Mouse (Mus musculus): ENCODE results near the gene Rpl19. TPM values are rescaled to one million over a fixed set of nuclear protein-coding genes. Genes with fewer than 3 reads are reported as not detected.

Gene Rpl19
- 1,065 and 1,104 TPM in 2 replicates for polyA plus RNA-seq (2012; rRNA removed)

GRCm38 (mm10) chr11:98026570-98027296 is at the start of gene Rpl19:
Gene Rpl19 (plus strand): TSS chr11:98026710.

GRCm38 (mm10) chr11:97985727-97986677 is 40.5 kb upstream of the Rpl19 start, which contains the start of gene Plxdc1:
Gene Plxdc1 (minus strand): TSS chr11:97986444.

GRCm38 (mm10) chr11:97995564-97996288 is 30.8 kb upstream of the Rpl19 start, which contains the start of gene Arl5c:
Gene Arl5c (minus strand): TSS chr11:97996181.

GRCm38 (mm10) chr11:98022555-98023371 is 3.7 kb upstream of the Rpl19 start, which contains the start of gene Cacnb1:
Gene Cacnb1 (minus strand): TSS chr11:98023034.

GRCm38 (mm10) chr11:98052989-98053834 is 26.7 kb downstream of the Rpl19 start, which contains the start of gene Stac2:
Gene Stac2 (minus strand): TSS chr11:98053462.

Other genes starting within 250 kb of the Rpl19 start
- 582 and 642 TPM in 2 replicates for gene Rpl23, start 244.3 kb upstream of the Rpl19 start, polyA plus RNA-seq (2012; rRNA removed)
- gene Lasp1, start 227.7 kb upstream of the Rpl19 start, polyA plus RNA-seq (2012; rRNA removed) = 17.7 and 19.5 TPM in 2 replicates
- 0.51 and 0.73 TPM in 2 replicates for gene B230217C12Rik, start 185.9 kb upstream of the Rpl19 start, polyA plus RNA-seq (2012; rRNA removed)
- gene Fbxo47, start 142.6 kb upstream of the Rpl19 start, polyA plus RNA-seq (2012; rRNA removed) = 0.22 and 0.24 TPM in 2 replicates
- gene Plxdc1, start 40.3 kb upstream of the Rpl19 start, polyA plus RNA-seq (2012; rRNA removed) = 0.27 and 0.35 TPM in 2 replicates
- gene Arl5c, start 30.5 kb upstream of the Rpl19 start, polyA plus RNA-seq (2012; rRNA removed) = 2.2 and 2.9 TPM in 2 replicates
- 0.50 and 0.90 TPM in 2 replicates for gene Cacnb1, start 3.7 kb upstream of the Rpl19 start, polyA plus RNA-seq (2012; rRNA removed)
- 0.01 TPM in 1 of 2 replicates, not detected in the other for gene Stac2, start 26.8 kb downstream of the Rpl19 start, polyA plus RNA-seq (2012; rRNA removed)
- gene Fbxl20, start 123.7 kb downstream of the Rpl19 start, polyA plus RNA-seq (2012; rRNA removed) = 2.4 and 2.5 TPM in 2 replicates
- gene Med1, start 166.6 kb downstream of the Rpl19 start, polyA plus RNA-seq (2012; rRNA removed) = 9.7 and 12.2 TPM in 2 replicates
- gene Cdk12, start 176.3 kb downstream of the Rpl19 start, polyA plus RNA-seq (2012; rRNA removed) = 9.6 and 11.0 TPM in 2 replicates

Data from liver, embryonic 14 days (tissue).